Mouse (Mus musculus) liver, adult 2 months (tissue): ENCODE measurements around the gene Timm50.

Experiments used
- CTCF ChIP-seq: fragments of 200-500 bp; IDR thresholded peaks from 2 replicates; pipeline ENCODE4 v1.5.1; 2011; ENCODE audit warnings: low read depth, low read length, control low read depth
- POLR2A ChIP-seq: fragments of 200-500 bp; IDR thresholded peaks from 2 replicates; pipeline ENCODE4 v1.6.1; 2011; ENCODE audit warnings: low read length, control low read depth; ENCODE audit not compliant: insufficient read depth; ENCODE audit errors: extremely low read depth

- TF ChIP-seq POLR2A (no peak), CTCF (no peak)
These were observed 43.3 kb downstream of the Timm50 start for GRCm38 (mm10) chr7:28268576-28268975.
